ENCODE assay signal across 8 mouse cellular contexts in the genomic region with DNA sequence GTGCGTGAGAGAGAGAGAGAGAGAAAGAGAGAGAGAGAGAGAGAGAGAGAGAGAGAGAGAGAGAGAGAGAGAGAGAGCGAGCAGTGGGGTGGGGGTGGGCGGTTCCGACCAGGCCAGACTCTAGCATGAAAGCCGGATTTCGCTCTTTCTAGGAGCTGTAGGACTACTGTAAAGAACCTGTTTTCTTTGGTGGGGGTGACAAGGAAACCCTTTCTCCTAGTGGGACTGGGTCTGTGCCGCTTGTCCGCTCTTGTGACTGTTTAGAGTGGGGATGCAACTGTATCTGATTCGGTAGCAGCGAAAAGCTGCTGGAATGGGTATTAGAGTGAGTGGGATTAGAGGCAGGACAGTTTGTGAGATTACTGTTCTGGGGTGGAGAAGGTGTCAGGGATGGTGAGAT. TPM values are rescaled to one million over a fixed set of nuclear protein-coding genes. Genes with fewer than 3 reads are reported as not detected.
DNase-seq lines count a peak whose midpoint lies in the region; ATAC-seq and TF ChIP-seq lines count a peak whose summit lies in the region.

No protein-coding gene starts in this region.

- H3K9me3 ChIP-seq in heart, embryonic 12.5 days (replicated peaks) = no peaks in the 10 kb centered on the region
- no peaks in the 10 kb centered on the region for H3K9me3 ChIP-seq in hindbrain, embryonic 15.5 days
- H3K9me3 ChIP-seq in midbrain, embryonic 13.5 days = no peaks in the 10 kb centered on the region

- peaks cover 15% of the 10 kb centered on the region for H3K4me1 ChIP-seq in heart, embryonic 12.5 days (replicated peaks)
- no peaks in the 10 kb centered on the region for H3K4me1 ChIP-seq in heart, adult 2 months (ENCODE audit: control insufficient read depth, insufficient read depth, low read length)
- peaks cover 48% of the 10 kb centered on the region for H3K4me1 ChIP-seq in hindbrain, embryonic 15.5 days (replicated peaks)
- peaks cover 46% of the 10 kb centered on the region for H3K4me1 ChIP-seq in midbrain, embryonic 13.5 days (replicated peaks)

- H3K27ac ChIP-seq in heart, embryonic 12.5 days (ENCODE audit: poor library complexity, severe bottlenecking) = no peak overlapping the region
- no peak overlapping the region for H3K27ac ChIP-seq in heart, adult 2 months
- no peak overlapping the region for H3K27ac ChIP-seq in hindbrain, embryonic 15.5 days (replicated peaks)
- H3K27ac ChIP-seq in midbrain, embryonic 13.5 days = no peak overlapping the region

- no peak for TF ChIP-seq EP300 in heart, adult 2 months (IDR thresholded peaks at IDR 0.05; ENCODE audit: insufficient read depth, low read depth, low read length)

- DNase-seq in heart, adult 2 months = no peak
- DNase-seq in brain, embryonic 14.5 days (ENCODE audit: low read depth) = peak; percentile 41
- no peak for DNase-seq in adipocyte (ENCODE audit: low spot score)
- DNase-seq in right cerebral cortex, postnatal 36 days (ENCODE audit: low spot score in 2 of 2) = no peak
- DNase-seq in urinary bladder, postnatal 4 days (ENCODE audit: low spot score in 2 of 2) = no peak

- H3K27me3 ChIP-seq in heart, embryonic 12.5 days (replicated peaks) = peaks cover 28% of the 10 kb centered on the region
- peaks cover 18% of the 10 kb centered on the region for H3K27me3 ChIP-seq in heart, adult 2 months (ENCODE audit: control insufficient read depth, insufficient read depth, low read length)
- 0 out of 2 replicates have a peak, but pooled peaks cover 2% of the 10 kb centered on the region for H3K27me3 ChIP-seq in hindbrain, embryonic 15.5 days
- peaks cover 2% of the 10 kb centered on the region; the same call in 1 of the 2 replicates for H3K27me3 ChIP-seq in midbrain, embryonic 13.5 days

- H3K36me3 ChIP-seq in heart, embryonic 12.5 days = no peaks in the 10 kb centered on the region
- no peaks in the 10 kb centered on the region for H3K36me3 ChIP-seq in heart, adult 2 months (ENCODE audit: control insufficient read depth, insufficient read depth, low read length)
- no peaks in the 10 kb centered on the region for H3K36me3 ChIP-seq in hindbrain, embryonic 15.5 days
- no peaks in the 10 kb centered on the region for H3K36me3 ChIP-seq in midbrain, embryonic 13.5 days

- TF ChIP-seq CTCF in heart, adult 2 months (IDR thresholded peaks at IDR 0.05) = no peak
- TF ChIP-seq CTCF in brain, embryonic 14.5 days (IDR thresholded peaks at IDR 0.05; ENCODE audit: borderline replicate concordance, extremely low read depth, insufficient read depth, insufficient read length) = no peak

- intact Hi-C loops in heart, adult 2 months (cut with DNase I) = no loop called here

- ATAC-seq in heart, embryonic 12.5 days (ENCODE audit: insufficient number of reproducible peaks, low FRiP score) = no peak
- ATAC-seq in hindbrain, embryonic 15.5 days (ENCODE audit: low FRiP score, low read depth) = no peak
- ATAC-seq in midbrain, embryonic 13.5 days = no peak

- H3K4me3 ChIP-seq in heart, embryonic 12.5 days = peak overlapping the region; percentile 59
- H3K4me3 ChIP-seq in heart, adult 2 months = no peak overlapping the region
- H3K4me3 ChIP-seq in hindbrain, embryonic 15.5 days = peak overlapping the region; percentile 62
- H3K4me3 ChIP-seq in midbrain, embryonic 13.5 days (replicated peaks) = peak overlapping the region; percentile 77

- WGBS in heart, embryonic 12.5 days = 8% methylated on average over 9 of the region's 10 CpGs
- 56% methylated on average over 9 of the region's 10 CpGs for WGBS in heart, adult 2 months
- 11% methylated on average over 9 of the region's 10 CpGs for WGBS in hindbrain, embryonic 15.5 days
- WGBS in midbrain, embryonic 13.5 days = 7% methylated on average over 9 of the region's 10 CpGs

- H3K4me2 ChIP-seq in heart, embryonic 12.5 days = peak overlapping the region; percentile 87
- peak overlapping the region; percentile 98 for H3K4me2 ChIP-seq in hindbrain, embryonic 15.5 days
- H3K4me2 ChIP-seq in midbrain, embryonic 13.5 days (replicated peaks) = peak overlapping the region; percentile 85

- TF ChIP-seq POLR2A in heart, adult 2 months (IDR thresholded peaks at IDR 0.05; ENCODE audit: insufficient read depth, low read depth, low read length) = no peak
- no peak for TF ChIP-seq POLR2A in brain, embryonic 14.5 days (IDR thresholded peaks at IDR 0.05; ENCODE audit: borderline replicate concordance, extremely low read depth, insufficient read depth, insufficient read length, poor library complexity, severe bottlenecking)

- H3K9ac ChIP-seq in heart, embryonic 12.5 days = 0 out of 2 replicates have a peak overlapping the region, but pooled peaks have one; percentile 65
- no peak overlapping the region for H3K9ac ChIP-seq in heart, adult 2 months (ENCODE audit: low read depth, low read length)
- peak overlapping the region; percentile 12; the same call in 1 of the 2 replicates for H3K9ac ChIP-seq in hindbrain, embryonic 15.5 days
- peak overlapping the region; percentile 95 for H3K9ac ChIP-seq in midbrain, embryonic 13.5 days (replicated peaks)

- no peaks in the 10 kb centered on the region for H3K79me2 ChIP-seq in heart, adult 2 months (replicated peaks; ENCODE audit: control insufficient read depth, insufficient read depth, low read length)

RNA-seq across cellular contexts. Expression of a gene that starts 42.7 kb away (rescaled TPM):
- polyA plus RNA-seq in heart, embryonic 12.5 days (2016; fragmentation: Nextera tagmentation; extraction: Ambion mirVana) = 9.9 and 10.2 TPM in 2 replicates
- 1 to 10 TPM in 1 of 2 experiments, under 1 TPM in 1; 0.34 to 1.3 TPM for total RNA-seq in heart, adult 2 months (2021)
- 0.67 and 0.74 TPM in 2 replicates for polyA plus RNA-seq in heart, adult 2 months (2012; rRNA removed)
- polyA plus RNA-seq in brain, embryonic 14.5 days (2012; rRNA removed) = 19.0 and 31.2 TPM in 2 replicates
- polyA plus RNA-seq in hindbrain, embryonic 15.5 days (2015; fragmentation: Nextera tagmentation; extraction: Ambion mirVana) = 39.0 and 40.1 TPM in 2 replicates
- 41.9 and 47.1 TPM in 2 replicates for polyA plus RNA-seq in midbrain, embryonic 13.5 days (2015; fragmentation: Nextera tagmentation; extraction: Ambion mirVana)
